Mouse (Mus musculus) heart, adult 2 months (tissue): ENCODE results near the gene Sprr2e. TPM values are rescaled to one million over a fixed set of nuclear protein-coding genes. Genes with fewer than 3 reads are reported as not detected.

Experiments used
- DNase-seq, 2 experiments: peaks; one replicate each; pipeline ENCODE4 v3.0.0; 2021
- H3K27ac ChIP-seq: fragments of 200-600 bp; 2 replicates; pipeline ENCODE4 v1.8.1; 2022
- H3K27me3 ChIP-seq: fragments of 200-500 bp; 2 replicates; pipeline ENCODE4 v1.6.1; 2012; ENCODE audit warnings: mild to moderate bottlenecking, low read length, inconsistent platforms, mixed read lengths; ENCODE audit not compliant: control insufficient read depth, insufficient read depth
- H3K36me3 ChIP-seq: fragments of 200-500 bp; 2 replicates; pipeline ENCODE4 v1.6.1; 2012; ENCODE audit warnings: low read length, inconsistent platforms; ENCODE audit not compliant: control insufficient read depth, insufficient read depth
- H3K4me1 ChIP-seq: fragments of 200-500 bp; 2 replicates; pipeline ENCODE4 v1.6.1; 2011; ENCODE audit warnings: low read length; ENCODE audit not compliant: control insufficient read depth, insufficient read depth
- H3K4me3 ChIP-seq: fragments of 200-600 bp; 2 replicates; pipeline ENCODE4 v1.8.1; 2022
- H3K79me2 ChIP-seq: fragments of 200-500 bp; replicated peaks from 2 replicates; pipeline ENCODE4 v1.6.1; 2012; ENCODE audit warnings: mild to moderate bottlenecking, inconsistent platforms, low read length, moderate library complexity, mixed read lengths; ENCODE audit not compliant: control insufficient read depth, insufficient read depth
- H3K9ac ChIP-seq: fragments of 200-500 bp; 2 replicates; pipeline ENCODE4 v1.6.1; 2012; ENCODE audit warnings: low read depth, mild to moderate bottlenecking, control low read depth, inconsistent platforms, low read length, mixed read lengths
- CTCF ChIP-seq: fragments of 200-600 bp; IDR thresholded peaks from 2 replicates; pipeline ENCODE4 v1.8.1; 2022; ENCODE audit warnings: antibody characterized with exemption, mild to moderate bottlenecking, moderate library complexity
- EP300 ChIP-seq: fragments of 200-500 bp; IDR thresholded peaks from 2 replicates; pipeline ENCODE4 v1.6.1; 2011; ENCODE audit warnings: low read depth, low read length, control low read depth; ENCODE audit not compliant: insufficient read depth
- POLR2A ChIP-seq: fragments of 200-500 bp; IDR thresholded peaks from 2 replicates; pipeline ENCODE4 v1.6.1; 2011; ENCODE audit warnings: mild to moderate bottlenecking, low read depth, low read length, control low read depth; ENCODE audit not compliant: insufficient read depth
- WGBS: fragments of 180-500 bp; shearing (Covaris S2); methylation state at CpG from one replicate; pipeline ENCODE4 v1.1.7; 2018; 5-methylcytosine and 5-hydroxymethylcytosine counted together
- intact Hi-C: fragments of 180-260 bp; cut with DNase I; formaldehyde crosslinking; loops from one replicate; pipeline ENCODE4 v1.15.1; 2025
- long read RNA-seq: library from polyadenylated mRNA; stranded (forward); transcript quantifications from one replicate; pipeline ENCODE4 v2.0.0, GENCODE M21; 2021
- polyA plus RNA-seq: library from polyadenylated mRNA; depleted of rRNA; stranded (reverse); fragments of >200 nt; gene quantifications from 2 replicates; pipeline ENCODE4 v1.2.3, GENCODE M21; 2012; rRNA removed
- total RNA-seq, 2 experiments: library from RNA; stranded (reverse); gene quantifications; 2 replicates each; pipeline ENCODE4 v1.2.3; 2021

Sprr2e gene
- total RNA-seq (not detected), polyA plus RNA-seq (not detected in 2 replicates)
- long read RNA-seq: 0 reads

- Histone ChIP-seq H3K27me3 (no peaks in the 10 kb centered on the region), H3K27ac (no peak within 1 kb of the TSS), H3K9ac (no peak within 1 kb of the TSS), H3K4me3 (no peak within 1 kb of the TSS), H3K4me1 (no peaks in the 10 kb centered on the region), H3K79me2 (no peaks in the 10 kb centered on the region), H3K36me3 (no peaks in the 10 kb centered on the region)
- no peak for DNase-seq
- no peak for TF ChIP-seq EP300
- no peak for TF ChIP-seq CTCF
- no peak for TF ChIP-seq POLR2A
- intact Hi-C loops: no loop called here
- WGBS: 73% methylated on average over 2 of the region's 2 CpGs
Observed at GRCm38 (mm10) chr3:92351843-92352242, at the start of gene Sprr2e. Sprr2e (plus strand) TSS chr3:92352143.

GRCm38 (mm10) chr3:92307406-92307805 lies 44.5 kb upstream of the Sprr2e start:
- Histone ChIP-seq H3K27me3 (no peaks in the 10 kb centered on the region), H3K36me3 (no peaks in the 10 kb centered on the region), H3K4me1 (no peaks in the 10 kb centered on the region), H3K9ac (no peak overlapping the region), H3K27ac (no peak overlapping the region), H3K4me3 (no peak overlapping the region), H3K79me2 (no peaks in the 10 kb centered on the region)
- WGBS: 88% methylated on average over 1 of the region's 1 CpGs
- TF ChIP-seq EP300 (no peak), CTCF (no peak)
- no peak for DNase-seq
- intact Hi-C loops: no loop called here

GRCm38 (mm10) chr3:92316320-92316719 lies 35.6 kb upstream of the Sprr2e start, which contains the start of gene Sprr2b:
Sprr2b (plus strand) TSS chr3:92316620.
- WGBS: 45% methylated on average over 2 of the region's 2 CpGs
- Histone ChIP-seq H3K4me1 (no peaks in the 10 kb centered on the region), H3K4me3 (no peak within 1 kb of the TSS), H3K27me3 (no peaks in the 10 kb centered on the region), H3K36me3 (no peaks in the 10 kb centered on the region), H3K9ac (no peak within 1 kb of the TSS), H3K79me2 (no peaks in the 10 kb centered on the region), H3K27ac (no peak within 1 kb of the TSS)
- intact Hi-C loops: no loop called here
- TF ChIP-seq POLR2A (no peak), EP300 (no peak), CTCF (no peak)
- no peak for DNase-seq

- WGBS: 89% methylated on average over 2 of the region's 2 CpGs
- Histone ChIP-seq H3K4me3 (no peak overlapping the region), H3K79me2 (no peaks in the 10 kb centered on the region), H3K9ac (no peak overlapping the region), H3K27me3 (no peaks in the 10 kb centered on the region), H3K27ac (no peak overlapping the region), H3K4me1 (no peaks in the 10 kb centered on the region), H3K36me3 (no peaks in the 10 kb centered on the region)
- TF ChIP-seq EP300 (no peak), POLR2A (no peak), CTCF (no peak)
- intact Hi-C loops: no loop called here
- DNase-seq: no peak
Observed at GRCm38 (mm10) chr3:92317384-92317783, 34.6 kb upstream of the Sprr2e start.

GRCm38 (mm10) chr3:92336278-92336677 lies 15.7 kb upstream of the Sprr2e start:
- WGBS: 60% methylated on average over 1 of the region's 1 CpGs
- intact Hi-C loops: no loop called here

GRCm38 (mm10) chr3:92338840-92339239 lies 13.1 kb upstream of the Sprr2e start, which contains the start of gene Sprr2d:
Sprr2d (plus strand) TSS chr3:92339140.
- 81% methylated on average over 5 of the region's 5 CpGs for WGBS
- no peak for TF ChIP-seq EP300
- no peak for TF ChIP-seq POLR2A

More at GRCm38 (mm10) chr3:92336278-92336677, 15.7 kb upstream of the Sprr2e start:
- Histone ChIP-seq H3K27ac (no peak overlapping the region), H3K4me3 (no peak overlapping the region), H3K4me1 (no peaks in the 10 kb centered on the region), H3K9ac (no peak overlapping the region), H3K79me2 (no peaks in the 10 kb centered on the region), H3K36me3 (no peaks in the 10 kb centered on the region), H3K27me3 (no peaks in the 10 kb centered on the region)
- DNase-seq: no peak
- TF ChIP-seq EP300: no peak
- TF ChIP-seq CTCF: no peak
- TF ChIP-seq POLR2A: no peak

More at GRCm38 (mm10) chr3:92338840-92339239, 13.1 kb upstream of the Sprr2e start, which contains the start of gene Sprr2d:
- intact Hi-C loops: no loop called here
- no peak for DNase-seq
- H3K27me3 ChIP-seq: no peaks in the 10 kb centered on the region
- no peak within 1 kb of the TSS for H3K9ac ChIP-seq
- H3K27ac ChIP-seq: no peak within 1 kb of the TSS
- H3K4me3 ChIP-seq: no peak within 1 kb of the TSS
- no peaks in the 10 kb centered on the region for H3K4me1 ChIP-seq
- H3K36me3 ChIP-seq: no peaks in the 10 kb centered on the region
- H3K79me2 ChIP-seq: no peaks in the 10 kb centered on the region
